Mouse (Mus musculus) forebrain, postnatal 0 days (tissue): ENCODE data around the gene Ltbp3. TPM values are rescaled to one million over a fixed set of nuclear protein-coding genes. Genes with fewer than 3 reads are reported as not detected.
A peak's percentile ranks its signal among the peaks of the same experiment; 100 is the strongest.

Experiments
- ATAC-seq: fragments of 200-750 bp; cut with Nextera tagmentation; 2 replicates; pipeline ENCODE4 v1.8.0; 2017; ENCODE audit warnings: mild to moderate bottlenecking, moderate library complexity
- DNase-seq: peaks from one replicate; pipeline ENCODE4 v3.0.0-alpha.2; 2015
- H3K27ac ChIP-seq: fragments of 300-500 bp; sonication (generic); 2 replicates; pipeline ENCODE4 v1.5.1; 2014; ENCODE audit warnings: low read depth, mild to moderate bottlenecking, antibody characterized with exemption, low read length, moderate library complexity, mixed read lengths
- H3K27me3 ChIP-seq: fragments of 300-500 bp; sonication (generic); 2 replicates; pipeline ENCODE4 v1.6.1; 2014; ENCODE audit warnings: mild to moderate bottlenecking, low read length, mixed read lengths; ENCODE audit not compliant: insufficient read depth
- H3K36me3 ChIP-seq: fragments of 300-500 bp; sonication (generic); 2 replicates; pipeline ENCODE4 v1.6.1; 2014; ENCODE audit warnings: mild to moderate bottlenecking, moderate library complexity; ENCODE audit not compliant: insufficient read depth
- H3K4me1 ChIP-seq: fragments of 300-500 bp; sonication (generic); 2 replicates; pipeline ENCODE4 v1.6.1; 2014; ENCODE audit warnings: antibody characterized with exemption; ENCODE audit not compliant: insufficient read depth
- H3K4me2 ChIP-seq: fragments of 300-500 bp; sonication (generic); 2 replicates; pipeline ENCODE4 v1.6.1; 2014; ENCODE audit warnings: low read depth, mild to moderate bottlenecking, moderate library complexity
- H3K4me3 ChIP-seq: fragments of 300-500 bp; sonication (generic); 2 replicates; pipeline ENCODE4 v1.5.1; 2014; ENCODE audit warnings: low read depth, low read length, mixed read lengths
- H3K9ac ChIP-seq: fragments of 300-500 bp; sonication (generic); 2 replicates; pipeline ENCODE4 v1.6.1; 2014; ENCODE audit warnings: mild to moderate bottlenecking
- H3K9me3 ChIP-seq: fragments of 300-500 bp; sonication (generic); 2 replicates; pipeline ENCODE4 v1.6.1; 2016; ENCODE audit warnings: low read length
- CTCF ChIP-seq: sonication (generic); IDR thresholded peaks from 2 replicates; pipeline ENCODE4 v1.5.1; 2016; ENCODE audit warnings: antibody characterized with exemption, control low read depth, low read depth
- WGBS: fragments of 180-500 bp; shearing (Covaris S2); extraction: QIAGEN DNeasy Blood & Tissue Kit; methylation state at CpG from one replicate; pipeline ENCODE4 v1.1.7; 2014; 5-methylcytosine and 5-hydroxymethylcytosine counted together
- polyA plus RNA-seq: library from polyadenylated mRNA; unstranded; fragments of >200 nt; fragmentation: Nextera tagmentation; extraction: Ambion mirVana; gene quantifications from 2 replicates; pipeline ENCODE4 v1.2.1, GENCODE M21; 2015
- total RNA-seq: library from RNA; depleted of rRNA; stranded (reverse); fragments of >200 nt; gene quantifications from 2 replicates; pipeline ENCODE4 v1.2.3, GENCODE M21; 2014

Ltbp3 gene
- total and polyA plus RNA-seq, 2 experiments from 2014 or later, result 12.4 to 22.7 TPM

- H3K27me3 ChIP-seq, result no peaks in the 10 kb centered on the region
- no peak overlapping the region for H3K4me3 ChIP-seq
- peaks cover 27% of the 10 kb centered on the region for H3K4me1 ChIP-seq
- WGBS, result 85% methylated on average over 12 of the region's 12 CpGs
- ATAC-seq (no peak), DNase-seq (no peak)
- peak overlapping the region; percentile 22; the same call in 1 of the 2 replicates for H3K9ac ChIP-seq
- H3K27ac ChIP-seq, result no peak overlapping the region
- H3K9me3 ChIP-seq, result no peaks in the 10 kb centered on the region
- H3K4me2 ChIP-seq, result peak overlapping the region; percentile 99
- TF ChIP-seq CTCF, result no peak
- H3K36me3 ChIP-seq, result peaks cover 38% of the 10 kb centered on the region
These were observed 15.5 kb upstream of the Ltbp3 start for GRCm38 (mm10) chr19:5725029-5725707.

- no peak for TF ChIP-seq CTCF
- no peaks in the 10 kb centered on the region for H3K27me3 ChIP-seq
- DNase-seq (no peak), ATAC-seq (no peak)
- no peaks in the 10 kb centered on the region for H3K9me3 ChIP-seq
- H3K27ac ChIP-seq, result no peak within 1 kb of the TSS
- 16% methylated on average over 46 of the region's 49 CpGs for WGBS
- peaks cover 33% of the 10 kb centered on the region for H3K4me1 ChIP-seq
- peaks cover 30% of the 10 kb centered on the region for H3K36me3 ChIP-seq
- peak within 1 kb of the TSS; percentile 29 for H3K4me3 ChIP-seq
- H3K9ac ChIP-seq, result peak within 1 kb of the TSS; percentile 39
- H3K4me2 ChIP-seq, result peak within 1 kb of the TSS; percentile 99
These were observed 14.8 kb upstream of the Ltbp3 start, which contains the start of gene Ehbp1l1 for GRCm38 (mm10) chr19:5725767-5726515. Gene Ehbp1l1 (minus strand): TSS chr19:5726317.

- TF ChIP-seq CTCF, result no peak
- Histone ChIP-seq H3K27ac (no peak overlapping the region), H3K4me3 (peak overlapping the region; percentile 97), H3K27me3 (no peaks in the 10 kb centered on the region), H3K4me1 (peaks cover 34% of the 10 kb centered on the region), H3K9me3 (no peaks in the 10 kb centered on the region), H3K9ac (peak overlapping the region; percentile 99), H3K36me3 (peaks cover 19% of the 10 kb centered on the region), H3K4me2 (peak overlapping the region; percentile 99)
- WGBS, result 73% methylated on average over 15 of the region's 15 CpGs
- ATAC-seq, result no peak
- DNase-seq, result no peak
These were observed 13.6 kb upstream of the Ltbp3 start for GRCm38 (mm10) chr19:5726961-5727578.

- Histone ChIP-seq H3K27me3 (no peaks in the 10 kb centered on the region), H3K27ac (no peak overlapping the region; the same call in 1 of the 2 replicates), H3K4me3 (peak overlapping the region; percentile 97), H3K9me3 (no peaks in the 10 kb centered on the region), H3K4me1 (peaks cover 34% of the 10 kb centered on the region), H3K36me3 (peaks cover 16% of the 10 kb centered on the region), H3K4me2 (peak overlapping the region; percentile 99), H3K9ac (peak overlapping the region; percentile 99)
- peak; percentile 99 for TF ChIP-seq CTCF
- peak; percentile 34; the same call in 1 of the 2 replicates for ATAC-seq
- DNase-seq, result peak; percentile 90
- 4% methylated on average over 14 of the region's 14 CpGs for WGBS
These were observed 13.0 kb upstream of the Ltbp3 start for GRCm38 (mm10) chr19:5727701-5728100.

GRCm38 (mm10) chr19:5728631-5729443 lies 11.9 kb upstream of the Ltbp3 start:
- Histone ChIP-seq H3K9me3 (no peaks in the 10 kb centered on the region), H3K27me3 (no peaks in the 10 kb centered on the region), H3K27ac (peak overlapping the region; percentile 96), H3K4me3 (peak overlapping the region; percentile 97), H3K4me2 (peak overlapping the region; percentile 99), H3K36me3 (peaks cover 15% of the 10 kb centered on the region), H3K9ac (peak overlapping the region; percentile 99), H3K4me1 (peaks cover 34% of the 10 kb centered on the region)
- ATAC-seq (peak; percentile 44), DNase-seq (peak; percentile 79)
- TF ChIP-seq CTCF, result no peak
- WGBS, result 5% methylated on average over 37 of the region's 37 CpGs

GRCm38 (mm10) chr19:5729444-5729815 lies 11.3 kb upstream of the Ltbp3 start, which contains the start of gene Fam89b:
Gene Fam89b (minus strand): TSS chr19:5729653.
- Histone ChIP-seq H3K9ac (peak within 1 kb of the TSS; percentile 99), H3K27ac (peak within 1 kb of the TSS; percentile 96), H3K9me3 (no peaks in the 10 kb centered on the region), H3K4me3 (peak within 1 kb of the TSS; percentile 97), H3K36me3 (peaks cover 9% of the 10 kb centered on the region), H3K27me3 (no peaks in the 10 kb centered on the region), H3K4me2 (peak within 1 kb of the TSS; percentile 99), H3K4me1 (peaks cover 34% of the 10 kb centered on the region)
- peak; percentile 88 for ATAC-seq
- peak; percentile 88 for DNase-seq
- no peak for TF ChIP-seq CTCF
- under 1% methylated on average over 37 of the region's 37 CpGs for WGBS
